Mouse (Mus musculus) liver, postnatal 0 days (tissue): ENCODE data around the gene Mgat4b. TPM values are rescaled to one million over a fixed set of nuclear protein-coding genes. Genes with fewer than 3 reads are reported as not detected.

ENCODE experiments used
- ATAC-seq: fragments of 200-750 bp; cut with Nextera tagmentation; 2 replicates; pipeline ENCODE4 v1.8.0; 2017; ENCODE audit warnings: mild to moderate bottlenecking, moderate library complexity
- DNase-seq: peaks from one replicate; pipeline ENCODE4 v3.0.0-alpha.2; 2016
- H3K27ac ChIP-seq: fragments of 300-500 bp; sonication (generic); 2 replicates; pipeline ENCODE4 v1.5.1; 2014; ENCODE audit warnings: antibody characterized with exemption, moderate library complexity, mild to moderate bottlenecking, low read depth
- H3K27me3 ChIP-seq: fragments of 300-500 bp; sonication (generic); 2 replicates; pipeline ENCODE4 v1.6.1; 2014; ENCODE audit warnings: low read length, control low read depth, mixed read lengths; ENCODE audit not compliant: insufficient read depth
- H3K36me3 ChIP-seq: fragments of 300-500 bp; sonication (generic); replicated peaks from 2 replicates; pipeline ENCODE4 v1.6.1; 2014; ENCODE audit warnings: mild to moderate bottlenecking, control low read depth, low read length, moderate library complexity, mixed read lengths; ENCODE audit not compliant: insufficient read depth
- H3K4me1 ChIP-seq: fragments of 300-500 bp; sonication (generic); 2 replicates; pipeline ENCODE4 v1.6.1; 2014; ENCODE audit warnings: antibody characterized with exemption, mild to moderate bottlenecking, control low read depth; ENCODE audit not compliant: insufficient read depth
- H3K4me2 ChIP-seq: fragments of 300-500 bp; sonication (generic); 2 replicates; pipeline ENCODE4 v1.6.1; 2014; ENCODE audit warnings: low read depth, mild to moderate bottlenecking, low read length, moderate library complexity, mixed read lengths
- H3K4me3 ChIP-seq: fragments of 300-500 bp; sonication (generic); 2 replicates; pipeline ENCODE4 v1.5.1; 2014; ENCODE audit warnings: low read depth, low read length
- H3K9ac ChIP-seq: fragments of 300-500 bp; sonication (generic); replicated peaks from 2 replicates; pipeline ENCODE4 v1.6.1; 2014; ENCODE audit warnings: mild to moderate bottlenecking, moderate library complexity
- H3K9me3 ChIP-seq: fragments of 300-500 bp; sonication (generic); 2 replicates; pipeline ENCODE4 v1.6.1; 2016; ENCODE audit warnings: mild to moderate bottlenecking, control low read depth, low read length, mixed read lengths
- CTCF ChIP-seq: sonication (generic); IDR thresholded peaks from 2 replicates; pipeline ENCODE4 v1.5.1; 2016; ENCODE audit warnings: antibody characterized with exemption, low read depth
- EP300 ChIP-seq: IDR thresholded peaks from 2 replicates; pipeline ENCODE4 v1.6.1; 2016; ENCODE audit warnings: antibody characterized with exemption, low read depth, mild to moderate bottlenecking
- WGBS: fragments of 180-500 bp; shearing (Covaris S2); extraction: QIAGEN DNeasy Blood & Tissue Kit; methylation state at CpG from one replicate; pipeline ENCODE4 v1.1.7; 2014; ENCODE audit not compliant: insufficient replicate concordance; 5-methylcytosine and 5-hydroxymethylcytosine counted together
- polyA plus RNA-seq: library from polyadenylated mRNA; unstranded; fragments of >200 nt; fragmentation: Nextera tagmentation; extraction: Ambion mirVana; gene quantifications from 2 replicates; pipeline ENCODE4 v1.2.1, GENCODE M21; 2015

Gene Mgat4b
- polyA plus RNA-seq, 1 experiment from 2014 or later, result 17.2 TPM

DNA sequence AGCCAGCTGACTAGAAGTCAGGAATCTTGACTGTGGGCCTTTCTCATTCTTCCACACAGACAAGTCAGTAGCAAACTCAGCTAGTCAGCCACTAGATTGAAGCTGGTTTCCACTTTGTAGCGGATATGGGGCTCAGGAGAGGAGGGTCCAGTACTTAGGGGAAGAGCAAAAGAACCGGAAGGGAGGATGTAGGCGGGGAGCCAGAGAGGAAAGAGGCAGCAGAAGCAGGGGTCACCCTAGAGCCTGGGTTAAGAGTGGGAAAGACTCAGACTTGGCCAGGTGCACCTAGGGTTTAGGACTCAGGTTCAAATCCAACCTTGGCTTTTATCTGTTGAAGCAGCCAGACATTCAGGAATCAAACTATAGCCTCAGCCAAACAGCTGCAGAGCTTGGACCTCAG, 16.5 kb downstream of the Mgat4b start:
- no peak for ATAC-seq
- 42% methylated on average over 3 of the region's 3 CpGs for WGBS
- TF ChIP-seq EP300, result no peak
- TF ChIP-seq CTCF, result no peak
- H3K4me1 ChIP-seq, result peaks cover 37% of the 10 kb centered on the region
- no peak for DNase-seq
- H3K36me3 ChIP-seq, result peaks cover 19% of the 10 kb centered on the region
- H3K9me3 ChIP-seq, result no peaks in the 10 kb centered on the region
- H3K9ac ChIP-seq, result no peak overlapping the region
- H3K27me3 ChIP-seq, result no peaks in the 10 kb centered on the region
- H3K4me3 ChIP-seq, result 0 out of 2 replicates have a peak overlapping the region, but pooled peaks have one; percentile 78
- H3K27ac ChIP-seq, result peak overlapping the region; percentile 94
- H3K4me2 ChIP-seq, result peak overlapping the region; percentile 80

DNA sequence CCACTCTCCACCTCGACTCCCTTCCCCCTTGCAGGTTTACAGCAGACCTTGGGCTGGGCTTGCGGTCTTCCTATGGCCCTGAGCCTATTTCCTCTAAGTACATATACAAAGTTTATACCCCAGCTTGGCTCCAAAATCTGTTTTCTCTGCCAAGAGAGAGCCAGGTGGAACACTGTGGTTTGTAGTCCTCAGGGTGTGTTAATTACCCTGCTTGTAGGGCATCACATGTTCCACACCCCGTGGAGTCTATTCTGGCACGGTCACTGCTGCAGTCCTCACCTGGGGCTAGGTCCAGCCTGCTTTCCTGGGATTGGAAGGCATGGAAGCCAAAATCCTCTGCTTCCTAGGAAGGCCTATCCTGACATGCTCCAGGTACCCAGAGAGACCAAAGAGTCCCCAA, 17.0 kb downstream of the Mgat4b start:
- DNase-seq (peak; percentile 16), ATAC-seq (no peak)
- TF ChIP-seq CTCF, result no peak
- peak overlapping the region; percentile 80 for H3K4me2 ChIP-seq
- H3K4me1 ChIP-seq, result peaks cover 33% of the 10 kb centered on the region
- H3K9ac ChIP-seq, result no peak overlapping the region
- 77% methylated on average over 4 of the region's 4 CpGs for WGBS
- no peak overlapping the region for H3K4me3 ChIP-seq
- H3K27ac ChIP-seq, result no peak overlapping the region
- peaks cover 24% of the 10 kb centered on the region for H3K36me3 ChIP-seq
- no peaks in the 10 kb centered on the region for H3K27me3 ChIP-seq
- H3K9me3 ChIP-seq, result no peaks in the 10 kb centered on the region

DNA sequence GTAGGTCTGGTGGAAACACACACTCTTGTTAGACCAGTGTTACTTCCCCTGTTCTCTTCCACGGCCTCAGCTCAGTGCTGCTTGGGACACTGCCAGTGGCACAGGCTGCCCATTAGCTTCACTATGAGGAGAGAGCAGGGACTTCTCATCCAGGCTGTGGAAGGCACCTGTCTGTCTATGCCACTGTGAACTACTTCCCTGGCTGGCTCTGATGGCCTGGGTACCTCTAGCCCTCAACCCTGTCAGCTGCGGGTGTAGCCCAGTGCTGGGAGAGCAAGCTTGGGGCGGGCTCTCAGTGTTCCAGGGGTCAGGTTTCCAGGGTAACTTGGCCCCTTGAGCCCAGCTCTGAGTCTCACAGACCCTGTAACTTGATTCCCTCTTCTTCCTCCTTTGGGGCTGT, 18.1 kb downstream of the Mgat4b start:
- H3K4me3 ChIP-seq, result no peak overlapping the region
- H3K4me1 ChIP-seq, result peaks cover 32% of the 10 kb centered on the region
- no peak for DNase-seq
- no peaks in the 10 kb centered on the region for H3K9me3 ChIP-seq
- ATAC-seq, result no peak
- peaks cover 34% of the 10 kb centered on the region for H3K36me3 ChIP-seq
- H3K27ac ChIP-seq, result 0 out of 2 replicates have a peak overlapping the region, but pooled peaks have one; percentile 53
- H3K9ac ChIP-seq, result no peak overlapping the region
- WGBS, result 62% methylated on average over 3 of the region's 3 CpGs
- TF ChIP-seq EP300 (no peak), CTCF (no peak)
- no peak overlapping the region; the same call in 1 of the 2 replicates for H3K4me2 ChIP-seq
- no peaks in the 10 kb centered on the region for H3K27me3 ChIP-seq

DNA sequence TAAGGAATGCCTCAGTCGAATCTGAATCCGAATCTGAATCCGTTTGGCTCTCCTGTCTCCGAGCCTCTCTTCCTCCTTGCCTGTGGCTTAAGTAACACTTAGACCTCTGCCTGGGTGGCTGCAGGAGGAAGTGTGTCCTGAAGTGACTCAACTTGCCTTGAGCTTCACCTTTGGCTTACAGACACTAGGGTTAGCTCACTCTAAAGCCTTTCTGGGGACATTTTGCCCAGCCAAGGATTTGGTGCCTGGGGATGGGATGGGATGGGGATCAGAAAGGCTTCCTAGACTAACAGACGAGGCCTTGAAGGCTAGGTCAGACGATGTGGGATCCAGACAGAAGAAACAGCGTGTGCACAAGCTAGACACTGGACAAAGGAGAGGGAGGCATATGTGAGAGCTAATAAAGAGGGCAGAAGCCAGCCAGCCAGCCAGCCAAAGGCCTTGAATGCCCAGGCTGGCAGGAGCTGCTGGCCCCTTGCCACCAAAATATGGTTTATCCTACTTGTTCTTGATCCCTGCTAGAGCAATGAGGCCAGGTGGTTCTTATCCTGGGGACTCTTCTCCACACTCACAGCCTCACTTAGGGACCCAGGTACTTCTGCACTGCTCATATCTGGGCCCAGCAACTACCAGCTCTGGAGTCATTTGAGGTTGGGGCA, 18.7 kb downstream of the Mgat4b start:
- Histone ChIP-seq H3K27ac (peak overlapping the region; percentile 53; the same call in 1 of the 2 replicates), H3K4me1 (peaks cover 26% of the 10 kb centered on the region), H3K9ac (no peak overlapping the region), H3K36me3 (peaks cover 40% of the 10 kb centered on the region), H3K4me2 (no peak overlapping the region), H3K27me3 (no peaks in the 10 kb centered on the region), H3K9me3 (no peaks in the 10 kb centered on the region), H3K4me3 (no peak overlapping the region)
- no peak for ATAC-seq
- no peak for TF ChIP-seq CTCF
- no peak for TF ChIP-seq EP300
- DNase-seq, result no peak
- WGBS, result 62% methylated on average over 7 of the region's 7 CpGs

DNA sequence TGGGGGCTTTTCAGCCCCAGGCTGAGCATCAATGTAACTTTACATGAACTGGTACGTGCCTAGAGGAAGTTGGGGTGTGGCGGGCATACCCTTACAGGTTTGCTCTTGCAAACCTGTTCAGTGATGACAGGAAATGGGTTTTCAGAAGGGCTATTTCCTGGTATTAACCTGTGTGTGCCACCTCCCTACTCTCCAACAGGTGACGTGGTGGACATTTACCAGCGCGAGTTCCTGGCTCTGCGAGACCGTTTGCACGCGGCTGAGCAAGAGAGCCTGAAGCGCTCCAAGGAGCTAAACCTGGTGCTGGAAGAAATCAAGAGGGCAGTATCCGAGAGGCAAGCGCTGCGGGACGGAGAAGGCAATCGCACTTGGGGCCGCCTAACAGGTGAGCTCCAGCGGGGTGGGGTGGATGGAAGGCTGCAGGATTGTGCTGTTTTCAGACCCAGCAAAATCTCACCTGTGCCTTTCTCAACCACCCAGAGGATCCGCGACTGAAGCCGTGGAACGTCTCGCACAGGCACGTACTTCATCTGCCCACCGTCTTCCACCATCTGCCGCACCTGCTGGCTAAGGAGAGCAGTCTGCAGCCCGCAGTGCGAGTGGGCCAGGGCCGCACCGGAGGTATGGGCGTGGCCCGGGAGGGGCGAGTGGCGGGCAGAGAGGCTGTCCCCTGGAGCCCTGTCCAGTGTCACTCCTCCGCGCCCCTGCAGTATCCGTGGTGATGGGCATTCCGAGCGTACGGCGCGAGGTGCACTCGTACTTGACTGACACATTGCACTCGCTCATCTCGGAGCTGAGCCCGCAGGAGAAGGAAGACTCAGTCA, 20.0 kb downstream of the Mgat4b start:
- Histone ChIP-seq H3K4me2 (peak overlapping the region; percentile 9; the same call in 1 of the 2 replicates), H3K4me1 (peaks cover 25% of the 10 kb centered on the region), H3K36me3 (peaks cover 51% of the 10 kb centered on the region), H3K4me3 (no peak overlapping the region), H3K9ac (no peak overlapping the region), H3K27me3 (no peaks in the 10 kb centered on the region), H3K27ac (no peak overlapping the region), H3K9me3 (no peaks in the 10 kb centered on the region)
- no peak for TF ChIP-seq EP300
- TF ChIP-seq CTCF, result no peak
- 72% methylated on average over 45 of the region's 45 CpGs for WGBS
- DNase-seq, result peak; percentile 37
- ATAC-seq, result 0 out of 2 replicates have a peak, but pooled peaks have one; percentile 6

DNA sequence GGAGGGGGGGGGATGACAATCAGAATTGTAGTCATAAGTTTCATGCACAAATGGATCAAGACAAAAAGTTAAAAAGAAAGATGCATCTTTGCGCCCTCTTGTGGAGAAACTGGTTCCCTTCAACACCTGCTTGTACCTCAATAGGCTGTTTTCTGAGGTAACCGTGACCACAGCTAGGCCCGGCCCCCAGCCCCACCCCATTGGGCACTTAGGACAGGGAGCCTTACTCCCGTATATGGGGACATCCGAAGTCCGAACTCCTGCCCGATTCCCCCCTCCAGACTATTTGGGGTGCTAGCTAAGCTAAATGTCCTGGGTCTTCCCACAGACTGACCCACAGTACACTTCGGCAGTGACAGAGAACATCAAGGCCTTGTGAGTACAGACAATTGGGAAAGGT, 20.7 kb downstream of the Mgat4b start:
- no peaks in the 10 kb centered on the region for H3K9me3 ChIP-seq
- no peaks in the 10 kb centered on the region for H3K27me3 ChIP-seq
- TF ChIP-seq CTCF, result peak; percentile 76
- TF ChIP-seq EP300, result no peak
- peak; percentile 72 for DNase-seq
- H3K9ac ChIP-seq, result no peak overlapping the region
- no peak overlapping the region for H3K4me2 ChIP-seq
- no peak overlapping the region for H3K27ac ChIP-seq
- WGBS, result 33% methylated on average over 8 of the region's 8 CpGs
- ATAC-seq, result peak; percentile 36
- H3K4me1 ChIP-seq, result peaks cover 23% of the 10 kb centered on the region
- H3K4me3 ChIP-seq, result no peak overlapping the region
- H3K36me3 ChIP-seq, result peaks cover 51% of the 10 kb centered on the region
